Mouse (Mus musculus) lung, postnatal 0 days (tissue): ENCODE results near the gene Cdk8. TPM values are rescaled to one million over a fixed set of nuclear protein-coding genes. Genes with fewer than 3 reads are reported as not detected.

Source experiments
- ATAC-seq: fragments of 200-750 bp; cut with Nextera tagmentation; 2 replicates; pipeline ENCODE4 v1.8.0; 2017; ENCODE audit warnings: moderate library complexity
- DNase-seq: peaks from one replicate; pipeline ENCODE4 v3.0.0-alpha.2; 2016; ENCODE audit warnings: low spot score
- H3K27ac ChIP-seq: fragments of 300-500 bp; sonication (generic); 2 replicates; pipeline ENCODE4 v1.5.1; 2014; ENCODE audit warnings: antibody characterized with exemption, mild to moderate bottlenecking, low read length, mixed read lengths
- H3K27me3 ChIP-seq: fragments of 300-500 bp; sonication (generic); replicated peaks from 2 replicates; pipeline ENCODE4 v1.6.1; 2014; ENCODE audit warnings: low read length, mixed read lengths; ENCODE audit not compliant: insufficient read depth
- H3K36me3 ChIP-seq: fragments of 300-500 bp; sonication (generic); 2 replicates; pipeline ENCODE4 v1.6.1; 2014; ENCODE audit warnings: low read length, mixed read lengths; ENCODE audit not compliant: insufficient read depth
- H3K4me1 ChIP-seq: fragments of 300-500 bp; sonication (generic); 2 replicates; pipeline ENCODE4 v1.6.1; 2014; ENCODE audit warnings: antibody characterized with exemption, low read depth, low read length, mixed read lengths; ENCODE audit not compliant: insufficient read depth
- H3K4me2 ChIP-seq: fragments of 300-500 bp; sonication (generic); replicated peaks from 2 replicates; pipeline ENCODE4 v1.6.1; 2014; ENCODE audit warnings: low read depth, mild to moderate bottlenecking, low read length, moderate library complexity, mixed read lengths
- H3K4me3 ChIP-seq: fragments of 300-500 bp; sonication (generic); 2 replicates; pipeline ENCODE4 v1.5.1; 2014; ENCODE audit warnings: low read depth, low read length
- H3K9ac ChIP-seq: fragments of 300-500 bp; sonication (generic); replicated peaks from 2 replicates; pipeline ENCODE4 v1.6.1; 2014; ENCODE audit warnings: low read depth, mild to moderate bottlenecking
- H3K9me3 ChIP-seq: fragments of 300-500 bp; sonication (generic); 2 replicates; pipeline ENCODE4 v1.6.1; 2016; ENCODE audit warnings: low read length, mixed read lengths
- CTCF ChIP-seq: IDR thresholded peaks from 2 replicates; pipeline ENCODE4 v1.5.1; 2016; ENCODE audit warnings: antibody characterized with exemption, mild to moderate bottlenecking
- EP300 ChIP-seq: IDR thresholded peaks from 2 replicates; pipeline ENCODE4 v1.6.1; 2016; ENCODE audit warnings: antibody characterized with exemption, mild to moderate bottlenecking, control low read depth
- WGBS: fragments of 180-500 bp; shearing (Covaris S2); extraction: QIAGEN DNeasy Blood & Tissue Kit; methylation state at CpG from one replicate; pipeline ENCODE4 v1.1.7; 2014; 5-methylcytosine and 5-hydroxymethylcytosine counted together
- polyA plus RNA-seq: library from polyadenylated mRNA; unstranded; fragments of >200 nt; fragmentation: Nextera tagmentation; extraction: Ambion mirVana; gene quantifications from 2 replicates; pipeline ENCODE4 v1.2.1, GENCODE M21; 2015

The Cdk8 gene
- polyA plus RNA-seq, 1 experiment from 2014 or later = 12.1 TPM

DNA sequence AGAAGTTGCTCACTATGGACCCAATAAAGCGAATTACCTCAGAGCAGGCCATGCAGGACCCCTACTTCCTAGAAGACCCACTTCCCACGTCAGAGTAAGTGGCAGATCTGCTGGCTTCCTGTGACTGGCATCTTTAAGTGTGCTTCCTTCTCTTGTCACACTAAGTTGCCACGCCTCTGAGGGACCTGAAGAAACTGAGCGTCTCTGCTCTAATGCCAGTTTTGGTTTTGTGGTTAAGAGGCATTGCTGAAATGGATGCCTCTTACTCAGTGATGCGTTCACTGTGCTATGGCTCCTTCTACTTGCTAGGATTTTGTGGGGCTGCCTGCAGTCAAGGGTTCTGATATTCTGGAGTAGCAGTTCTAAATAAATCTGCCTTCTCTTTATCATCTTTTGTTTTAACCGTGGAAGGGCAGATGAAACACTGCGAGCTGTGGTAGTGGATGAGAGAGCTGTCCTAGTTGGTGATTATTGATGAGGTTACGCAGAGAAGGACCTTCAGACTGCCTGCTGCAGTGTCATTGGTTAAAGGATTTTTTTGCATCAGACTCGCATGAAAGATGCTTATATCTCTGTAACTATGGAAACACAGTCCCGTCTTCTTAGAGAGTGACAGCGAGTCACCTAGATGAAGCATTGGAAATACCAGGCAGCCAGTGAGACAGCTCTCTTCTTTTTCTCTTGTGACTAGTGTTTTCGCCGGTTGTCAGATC, 67.9 kb downstream of the Cdk8 start:
- H3K27ac ChIP-seq = no peak overlapping the region
- no peak overlapping the region for H3K9ac ChIP-seq
- H3K4me1 ChIP-seq = no peaks in the 10 kb centered on the region
- no peaks in the 10 kb centered on the region for H3K9me3 ChIP-seq
- DNase-seq (no peak), ATAC-seq (no peak)
- H3K4me3 ChIP-seq = no peak overlapping the region
- H3K36me3 ChIP-seq = 0 out of 2 replicates have a peak, but pooled peaks cover 13% of the 10 kb centered on the region
- H3K4me2 ChIP-seq = no peak overlapping the region
- TF ChIP-seq CTCF (no peak), EP300 (no peak)
- 76% methylated on average over 13 of the region's 13 CpGs for WGBS
- no peaks in the 10 kb centered on the region for H3K27me3 ChIP-seq

DNA sequence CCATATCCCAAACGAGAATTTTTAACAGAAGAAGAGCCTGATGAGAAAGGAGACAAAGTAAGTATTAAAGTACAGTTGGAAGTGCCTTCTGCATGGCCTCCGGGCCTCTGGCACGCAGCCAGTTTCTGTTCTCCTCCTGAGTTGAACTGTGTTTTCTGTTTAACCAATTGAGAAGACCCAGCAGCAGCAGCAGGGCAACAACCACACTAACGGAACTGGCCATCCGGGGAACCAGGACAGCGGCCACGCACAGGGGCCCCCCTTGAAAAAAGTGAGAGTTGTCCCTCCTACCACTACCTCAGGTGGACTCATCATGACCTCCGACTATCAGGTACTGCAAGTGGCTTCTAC, 68.5 kb downstream of the Cdk8 start:
- Histone ChIP-seq H3K4me2 (no peak overlapping the region), H3K4me1 (no peaks in the 10 kb centered on the region), H3K27ac (no peak overlapping the region), H3K36me3 (0 out of 2 replicates have a peak, but pooled peaks cover 13% of the 10 kb centered on the region), H3K9ac (no peak overlapping the region), H3K4me3 (no peak overlapping the region), H3K9me3 (no peaks in the 10 kb centered on the region), H3K27me3 (no peaks in the 10 kb centered on the region)
- no peak for TF ChIP-seq EP300
- no peak for TF ChIP-seq CTCF
- WGBS = 64% methylated on average over 8 of the region's 8 CpGs
- ATAC-seq (no peak), DNase-seq (no peak)

DNA sequence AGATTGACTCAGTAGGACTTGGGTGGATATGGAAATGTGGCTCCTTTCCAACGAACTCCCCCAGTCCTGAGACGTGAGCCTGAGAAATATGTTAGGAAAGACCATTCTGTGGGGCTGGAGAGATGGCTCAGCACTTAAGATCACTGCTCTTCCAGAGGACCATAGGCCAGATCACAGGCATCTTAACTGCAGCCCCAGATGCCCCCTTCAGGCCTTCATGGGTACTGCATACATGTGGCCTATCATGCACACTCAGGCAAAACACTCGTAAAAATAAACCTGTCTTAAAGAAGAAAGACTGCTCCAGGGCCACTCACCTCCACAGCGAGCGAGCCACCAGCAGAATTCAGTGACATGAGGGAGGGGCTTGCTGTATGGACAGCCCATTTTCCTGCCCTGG, 72.4 kb downstream of the Cdk8 start:
- no peaks in the 10 kb centered on the region; the same call in 1 of the 2 replicates for H3K4me1 ChIP-seq
- H3K27me3 ChIP-seq = no peaks in the 10 kb centered on the region
- ATAC-seq (peak; percentile 58), DNase-seq (peak; percentile 73)
- H3K9me3 ChIP-seq = no peaks in the 10 kb centered on the region
- WGBS = 70% methylated on average over 5 of the region's 5 CpGs
- H3K27ac ChIP-seq = no peak overlapping the region
- TF ChIP-seq CTCF = peak; percentile 93
- TF ChIP-seq EP300 = no peak
- 0 out of 2 replicates have a peak, but pooled peaks cover 8% of the 10 kb centered on the region for H3K36me3 ChIP-seq
- no peak overlapping the region for H3K9ac ChIP-seq
- no peak overlapping the region for H3K4me2 ChIP-seq
- no peak overlapping the region for H3K4me3 ChIP-seq

DNA sequence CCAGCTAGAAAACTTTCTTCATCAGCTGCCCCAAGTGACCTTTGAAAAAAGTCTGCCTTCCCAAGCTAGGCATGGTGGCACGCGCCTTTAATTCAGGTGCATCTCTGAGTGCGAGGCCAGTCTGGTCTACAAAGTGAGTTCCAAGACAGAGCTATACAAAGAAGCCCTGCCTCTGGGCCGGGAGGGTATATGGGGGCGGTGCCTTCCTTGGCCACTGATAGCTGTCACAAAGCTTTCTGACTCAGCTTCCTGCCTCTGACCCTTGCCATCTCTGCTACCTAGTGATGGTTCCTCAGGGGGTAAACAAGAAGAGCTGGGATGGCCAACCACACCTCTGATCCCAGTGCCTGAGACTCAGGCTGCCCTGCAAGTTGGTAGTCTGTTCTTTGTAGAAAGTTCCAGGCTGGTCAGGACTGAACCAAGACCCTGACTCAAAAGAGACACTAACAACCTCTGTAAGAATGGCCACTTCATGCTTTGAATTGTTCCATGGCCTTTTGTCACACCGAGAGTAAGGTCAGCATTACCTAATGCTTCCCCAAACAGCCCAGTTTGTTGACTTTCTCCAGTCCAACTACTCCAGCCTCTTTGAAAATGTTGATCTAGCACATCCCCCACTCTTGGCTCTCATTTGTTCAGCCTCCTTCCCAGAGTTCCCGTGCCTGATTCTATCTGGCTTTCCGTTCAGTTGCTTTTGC, 76.2 kb downstream of the Cdk8 start:
- no peaks in the 10 kb centered on the region for H3K27me3 ChIP-seq
- H3K4me1 ChIP-seq = no peaks in the 10 kb centered on the region; the same call in 1 of the 2 replicates
- H3K4me3 ChIP-seq = no peak overlapping the region
- H3K4me2 ChIP-seq = no peak overlapping the region
- H3K36me3 ChIP-seq = no peaks in the 10 kb centered on the region
- peak; percentile 85 for DNase-seq
- 0 out of 2 replicates have a peak, but pooled peaks have one; percentile 34 for TF ChIP-seq EP300
- TF ChIP-seq CTCF = no peak
- H3K27ac ChIP-seq = peak overlapping the region; percentile 72
- H3K9me3 ChIP-seq = no peaks in the 10 kb centered on the region
- ATAC-seq = peak; percentile 87
- no peak overlapping the region for H3K9ac ChIP-seq
- WGBS = 64% methylated on average over 8 of the region's 8 CpGs

DNA sequence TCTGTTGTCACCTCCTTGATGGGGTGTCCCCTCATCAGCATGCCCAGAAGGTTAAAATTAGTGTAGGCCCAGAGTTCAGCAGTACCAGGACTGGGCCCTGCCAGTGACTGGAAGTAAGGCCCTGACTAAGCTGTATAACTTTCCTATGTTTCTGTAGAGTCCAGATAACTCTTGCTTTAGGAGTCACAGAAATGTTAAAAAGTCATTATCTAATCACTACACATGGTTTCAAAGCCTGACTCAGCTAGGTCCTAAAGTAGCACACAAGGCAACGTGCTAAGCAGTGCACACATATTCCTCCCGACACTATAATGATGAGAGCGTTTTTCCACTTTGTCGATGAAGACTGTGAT, 76.7 kb downstream of the Cdk8 start:
- no peaks in the 10 kb centered on the region for H3K27me3 ChIP-seq
- DNase-seq (no peak), ATAC-seq (peak; percentile 27)
- peak overlapping the region; percentile 39; the same call in 1 of the 2 replicates for H3K27ac ChIP-seq
- no peaks in the 10 kb centered on the region for H3K36me3 ChIP-seq
- no peaks in the 10 kb centered on the region for H3K9me3 ChIP-seq
- no peak overlapping the region for H3K4me3 ChIP-seq
- TF ChIP-seq EP300 (no peak), CTCF (no peak)
- H3K4me1 ChIP-seq = no peaks in the 10 kb centered on the region; the same call in 1 of the 2 replicates
- WGBS = 90% methylated on average over 4 of the region's 4 CpGs
- H3K9ac ChIP-seq = no peak overlapping the region
- H3K4me2 ChIP-seq = no peak overlapping the region

DNA sequence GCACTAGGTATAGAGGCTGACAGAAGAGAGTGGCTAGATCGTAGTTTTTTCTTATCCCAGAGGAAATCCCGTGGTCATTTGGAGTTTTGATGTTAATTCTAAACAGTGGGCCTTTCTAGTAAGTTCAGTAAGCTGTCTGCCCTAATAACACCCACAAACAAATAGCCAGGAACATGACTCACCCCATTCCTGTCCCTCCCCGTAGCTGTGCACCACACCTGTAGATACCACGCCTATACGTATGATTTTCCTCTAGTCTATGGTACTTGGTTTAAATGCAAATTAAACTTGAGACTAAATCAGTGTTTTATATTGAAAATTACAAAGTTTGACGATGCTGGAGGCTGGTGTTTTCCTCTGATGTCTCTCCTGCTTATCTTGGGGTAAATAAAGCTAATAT, 83.5 kb downstream of the Cdk8 start:
- peaks cover 13% of the 10 kb centered on the region; the same call in 1 of the 2 replicates for H3K4me1 ChIP-seq
- H3K27ac ChIP-seq = no peak overlapping the region
- no peaks in the 10 kb centered on the region for H3K9me3 ChIP-seq
- no peaks in the 10 kb centered on the region for H3K27me3 ChIP-seq
- no peak overlapping the region for H3K4me2 ChIP-seq
- WGBS = 50% methylated on average over 6 of the region's 6 CpGs
- no peaks in the 10 kb centered on the region for H3K36me3 ChIP-seq
- DNase-seq (no peak), ATAC-seq (peak; percentile 39; the same call in 1 of the 2 replicates)
- H3K9ac ChIP-seq = no peak overlapping the region
- TF ChIP-seq EP300 (no peak), CTCF (no peak)
- no peak overlapping the region for H3K4me3 ChIP-seq
